ENCODE assay signal across 8 mouse cellular contexts in genomic region chr4:46201834-46202561, GRCm38 (mm10). TPM values are rescaled to one million over a fixed set of nuclear protein-coding genes. Genes with fewer than 3 reads are reported as not detected.
DNase-seq lines count a peak whose midpoint lies in the region; ATAC-seq and TF ChIP-seq lines count a peak whose summit lies in the region.

No protein-coding gene starts in this region.

- TF ChIP-seq CTCF in lung, postnatal 0 days (IDR thresholded peaks at IDR 0.05) = peak; percentile 90

- H3K9me3 ChIP-seq in hindbrain, embryonic 12.5 days (replicated peaks) = no peaks in the 10 kb centered on the region; the same call in 1 of the 2 replicates
- H3K9me3 ChIP-seq in lung, postnatal 0 days (ENCODE audit: low read length) = no peaks in the 10 kb centered on the region

- H3K4me1 ChIP-seq in hindbrain, embryonic 12.5 days = peaks cover 7% of the 10 kb centered on the region
- 0 out of 2 replicates have a peak, but pooled peaks cover 2% of the 10 kb centered on the region for H3K4me1 ChIP-seq in lung, postnatal 0 days (ENCODE audit: insufficient read depth, low read depth, low read length)

- no peaks in the 10 kb centered on the region for H3K36me3 ChIP-seq in hindbrain, embryonic 12.5 days
- H3K36me3 ChIP-seq in lung, postnatal 0 days (ENCODE audit: insufficient read depth, low read length) = no peaks in the 10 kb centered on the region

- peak; percentile 67 for ATAC-seq in hindbrain, embryonic 12.5 days (ENCODE audit: low FRiP score)
- peak; percentile 72 for ATAC-seq in lung, postnatal 0 days

- H3K27ac ChIP-seq in hindbrain, embryonic 12.5 days = no peak overlapping the region
- no peak overlapping the region for H3K27ac ChIP-seq in lung, postnatal 0 days (ENCODE audit: low read length)

- peak overlapping the region; percentile 58; the same call in 1 of the 2 replicates for H3K9ac ChIP-seq in hindbrain, embryonic 12.5 days
- H3K9ac ChIP-seq in lung, postnatal 0 days (replicated peaks; ENCODE audit: low read depth) = no peak overlapping the region

- H3K27me3 ChIP-seq in hindbrain, embryonic 12.5 days = peaks cover 24% of the 10 kb centered on the region
- peaks cover 4% of the 10 kb centered on the region; the same call in 1 of the 2 replicates for H3K27me3 ChIP-seq in lung, postnatal 0 days (replicated peaks; ENCODE audit: insufficient read depth, low read length)

- 8% methylated on average over 7 of the region's 7 CpGs for WGBS in hindbrain, embryonic 12.5 days
- WGBS in lung, postnatal 0 days = 5% methylated on average over 7 of the region's 7 CpGs

- H3K4me3 ChIP-seq in hindbrain, embryonic 12.5 days = peak overlapping the region; percentile 30
- H3K4me3 ChIP-seq in lung, postnatal 0 days (ENCODE audit: low read depth, low read length) = no peak overlapping the region

- peak overlapping the region; percentile 55 for H3K4me2 ChIP-seq in hindbrain, embryonic 12.5 days (replicated peaks)
- H3K4me2 ChIP-seq in lung, postnatal 0 days (replicated peaks; ENCODE audit: low read depth, low read length) = no peak overlapping the region

- DNase-seq in R1 (ENCODE audit: low read depth, low spot score) = peak; percentile 75
- peak; percentile 83 for DNase-seq in cerebellum, adult 9-11 months
- peak; percentile 19 to 51 for DNase-seq in frontal cortex, postnatal 25 days (ENCODE audit: low spot score in 2 of 2)
- peak; percentile 48 for DNase-seq in layer of hippocampus, adult 9-11 months
- DNase-seq in lung, postnatal 0 days (ENCODE audit: low spot score) = peak; percentile 88
- peak; percentile 93 for DNase-seq in retina, embryonic 14.5 days (ENCODE audit: low spot score)
- DNase-seq in thymus, postnatal 4 days = peak; percentile 71

- TF ChIP-seq EP300 in lung, postnatal 0 days (IDR thresholded peaks at IDR 0.05) = no peak

RNA-seq across cellular contexts. Expression of gene Xpa, which starts 5.9 kb away (rescaled TPM):
- polyA plus RNA-seq in hindbrain, embryonic 12.5 days (2016; fragmentation: Nextera tagmentation; extraction: Ambion mirVana) = 31.3 and 33.1 TPM in 2 replicates
- 22.0 and 29.2 TPM in 2 replicates for polyA plus RNA-seq in lung, postnatal 0 days (2015; fragmentation: Nextera tagmentation; extraction: Ambion mirVana)

Comparison
In these comparisons a context has a peak if more than half of its experiments do, and no peak if none do; other contexts are left out.
1. DNase-seq: peak in every context shown above with its lines; median percentile 93 in retina, embryonic 14.5 days; 88 in lung, postnatal 0 days; 83 in cerebellum, adult 9-11 months; 75 in R1; 71 in thymus, postnatal 4 days; 48 in layer of hippocampus, adult 9-11 months; 35 in frontal cortex, postnatal 25 days.